Mouse (Mus musculus) lung, postnatal 25 days (tissue): Measurements from ENCODE around the gene Ankrd40.

ENCODE experiments used
- DNase-seq: peaks from one replicate; pipeline ENCODE4 v3.0.0; 2022; ENCODE audit warnings: low spot score

The Ankrd40 gene

GRCm38 (mm10) chr11:94323271-94323925, 4.4 kb upstream of the Ankrd40 start:
- no peak for DNase-seq

GRCm38 (mm10) chr11:94324618-94325017, 3.2 kb upstream of the Ankrd40 start:
- no peak for DNase-seq

GRCm38 (mm10) chr11:94326961-94327411, 815 bp upstream of the Ankrd40 start:
- no peak for DNase-seq

GRCm38 (mm10) chr11:94328644-94329025, 834 bp downstream of the Ankrd40 start:
- no peak for DNase-seq

- DNase-seq, result peak; percentile 78
Observed at GRCm38 (mm10) chr11:94329270-94329891, 1.6 kb downstream of the Ankrd40 start.

GRCm38 (mm10) chr11:94330211-94330610, 2.4 kb downstream of the Ankrd40 start:
- DNase-seq, result no peak

- no peak for DNase-seq
Observed at GRCm38 (mm10) chr11:94332726-94333125, 4.9 kb downstream of the Ankrd40 start.

GRCm38 (mm10) chr11:94334386-94334968, 6.7 kb downstream of the Ankrd40 start:
- no peak for DNase-seq

GRCm38 (mm10) chr11:94336551-94336950, 8.8 kb downstream of the Ankrd40 start:
- DNase-seq, result no peak

- DNase-seq, result peak; percentile 80
Observed at GRCm38 (mm10) chr11:94338347-94338746, 10.5 kb downstream of the Ankrd40 start.

- DNase-seq, result peak; percentile 74
Observed at GRCm38 (mm10) chr11:94339732-94340585, 12.2 kb downstream of the Ankrd40 start.

GRCm38 (mm10) chr11:94340948-94341933, 13.4 kb downstream of the Ankrd40 start:
- peak; percentile 87 for DNase-seq

GRCm38 (mm10) chr11:94342114-94342905, 14.5 kb downstream of the Ankrd40 start:
- no peak for DNase-seq

- DNase-seq, result no peak
Observed at GRCm38 (mm10) chr11:94343955-94344358, 16.2 kb downstream of the Ankrd40 start.

- DNase-seq, result no peak
Observed at GRCm38 (mm10) chr11:94344470-94344869, 16.7 kb downstream of the Ankrd40 start.

GRCm38 (mm10) chr11:94345926-94346325, 18.1 kb downstream of the Ankrd40 start:
- DNase-seq, result no peak

- no peak for DNase-seq
Observed at GRCm38 (mm10) chr11:94346611-94347010, 18.8 kb downstream of the Ankrd40 start.

GRCm38 (mm10) chr11:94347063-94347575, 19.3 kb downstream of the Ankrd40 start:
- no peak for DNase-seq

GRCm38 (mm10) chr11:94349839-94350238, 22.0 kb downstream of the Ankrd40 start:
- DNase-seq, result no peak

GRCm38 (mm10) chr11:94350337-94350736, 22.5 kb downstream of the Ankrd40 start:
- DNase-seq, result no peak
